Mouse (Mus musculus) megakaryocyte, embryonic 14.5 days (primary cell): ENCODE results near the gene Alg3. TPM values are rescaled to one million over a fixed set of nuclear protein-coding genes. Genes with fewer than 3 reads are reported as not detected.

Source experiments
- H3K27me3 ChIP-seq: replicated peaks from 2 replicates; pipeline ENCODE3; 2012; ENCODE audit warnings: inconsistent platforms
- H3K36me3 ChIP-seq: replicated peaks from 2 replicates; pipeline ENCODE3; 2012; ENCODE audit warnings: low read length, inconsistent platforms, mixed read lengths
- H3K4me1 ChIP-seq: 2 replicates; pipeline ENCODE4 v1.6.1; 2012; ENCODE audit warnings: inconsistent platforms
- H3K4me3 ChIP-seq: replicated peaks from 2 replicates; pipeline ENCODE3; 2012; ENCODE audit warnings: moderate library complexity, mild to moderate bottlenecking, inconsistent platforms
- H3K9me3 ChIP-seq: 2 replicates; pipeline ENCODE4 v1.6.1; 2012; ENCODE audit warnings: inconsistent platforms
- FLI1 ChIP-seq: IDR thresholded peaks from 2 replicates; pipeline ENCODE4 v1.6.1; 2012; ENCODE audit warnings: low read length, inconsistent platforms, mixed read lengths
- GATA1 ChIP-seq: IDR thresholded peaks from 3 replicates; pipeline ENCODE4 v1.6.1; 2012; ENCODE audit warnings: mixed read lengths, low read length, inconsistent platforms, borderline replicate concordance
- polyA plus RNA-seq: library from polyadenylated mRNA; stranded (reverse); fragments of >175 nt; gene quantifications from 2 replicates; pipeline ENCODE4 v1.2.3, GENCODE M21; 2012; ENCODE audit warnings: low replicate concordance; ENCODE audit not compliant: insufficient read depth

Gene Alg3
- 15.2 and 24.9 TPM in 2 replicates for polyA plus RNA-seq

DNA sequence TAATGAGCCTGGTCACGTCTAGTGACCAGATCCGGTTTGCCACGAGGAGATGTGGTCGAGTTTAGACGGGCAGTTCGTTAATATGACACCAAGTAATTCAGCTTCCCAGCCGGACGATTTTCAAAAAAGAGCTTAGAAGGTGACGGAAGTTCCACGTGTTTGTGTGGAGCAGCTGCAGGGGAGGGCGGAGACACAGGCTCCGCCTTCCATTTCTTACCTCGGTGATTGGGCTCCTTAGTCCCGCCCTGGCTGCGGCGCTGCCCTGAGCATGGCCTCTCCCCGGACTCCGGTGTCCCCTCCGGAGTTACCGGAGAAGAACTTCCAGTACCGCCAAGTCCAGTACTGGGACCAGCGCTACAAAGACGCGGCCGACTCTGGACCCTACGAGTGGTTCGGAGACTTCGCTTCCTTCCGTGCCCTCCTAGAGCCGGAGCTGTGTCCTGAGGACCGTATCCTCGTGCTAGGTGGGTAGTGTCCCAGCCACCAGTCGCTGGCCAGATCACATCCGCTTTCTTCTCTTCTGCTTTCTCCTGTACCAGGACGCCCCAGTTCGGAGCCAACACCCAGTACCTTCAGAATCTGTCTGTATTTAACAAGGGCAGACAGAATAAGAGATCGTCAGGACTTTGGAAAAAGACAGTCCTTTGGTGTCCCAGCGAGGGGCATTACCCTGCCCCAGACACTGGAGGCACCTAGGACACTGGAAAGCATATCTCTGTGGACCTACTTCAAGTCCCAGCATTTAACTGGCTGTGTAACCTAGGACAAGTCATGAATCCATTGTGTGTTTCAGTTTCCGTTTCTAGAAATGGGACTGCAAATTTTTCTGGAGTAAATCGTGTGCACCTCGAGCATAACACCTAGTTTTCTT is at the start of gene Alg3, which contains the start of the genes Eef1akmt4 and Gm49333:
Gene Alg3 (minus strand): TSS at position 379 of the 871 bp plus-strand sequence.
Gene Eef1akmt4 (plus strand): TSS at position 237 of the 871 bp plus-strand sequence.
Gene Gm49333 (plus strand): TSS at position 254 of the 871 bp plus-strand sequence.
- TF ChIP-seq FLI1 (no peak), GATA1 (no peak)
- no peaks in the 10 kb centered on the region for H3K27me3 ChIP-seq
- peaks cover 37% of the 10 kb centered on the region for H3K4me1 ChIP-seq
- peaks cover 32% of the 10 kb centered on the region for H3K36me3 ChIP-seq
- peak within 1 kb of the TSS; percentile 97 for H3K4me3 ChIP-seq
- no peaks in the 10 kb centered on the region for H3K9me3 ChIP-seq

DNA sequence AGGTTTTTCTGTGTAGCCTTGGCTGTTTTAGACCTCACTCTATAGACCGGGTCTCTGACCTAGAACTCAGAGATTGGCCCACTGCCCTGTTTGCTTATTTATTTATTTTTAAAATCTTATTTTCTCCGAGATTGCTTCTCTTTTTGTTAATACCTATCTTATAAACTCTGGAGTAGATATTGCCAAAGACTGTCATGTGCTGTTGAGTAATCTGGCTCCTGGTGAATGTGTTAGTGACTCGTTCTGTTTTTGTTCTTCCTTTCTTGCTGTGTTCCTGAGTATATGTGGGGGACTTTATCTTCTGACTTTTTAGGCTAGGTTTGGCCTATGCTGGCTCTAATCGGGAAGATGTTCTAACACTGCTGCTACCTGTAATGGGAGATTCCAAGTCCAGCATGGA is 46.1 kb upstream of the Alg3 start:
- Histone ChIP-seq H3K27me3 (no peaks in the 10 kb centered on the region), H3K36me3 (peaks cover 96% of the 10 kb centered on the region), H3K4me3 (no peak overlapping the region), H3K4me1 (peaks cover 7% of the 10 kb centered on the region), H3K9me3 (no peaks in the 10 kb centered on the region)
- no peak for TF ChIP-seq FLI1
- TF ChIP-seq GATA1 = no peak

DNA sequence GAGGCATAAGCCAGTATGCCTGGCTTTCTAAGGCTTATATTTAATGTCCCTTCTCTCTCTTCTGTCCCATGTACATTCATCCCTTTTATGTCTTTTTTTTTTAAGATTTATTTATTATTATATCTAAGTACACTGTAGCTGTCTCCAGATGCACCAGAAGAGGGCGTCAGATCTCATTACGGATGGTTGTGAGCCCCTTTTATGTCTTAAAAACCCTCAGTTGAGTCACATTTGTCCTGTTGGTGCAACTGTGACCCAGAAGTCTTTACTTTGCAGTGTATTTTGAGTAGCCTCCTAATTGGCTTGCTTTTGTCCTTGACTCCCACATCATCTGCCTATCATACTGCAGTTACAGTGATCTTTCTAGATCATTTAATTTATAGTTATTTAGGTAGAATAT is 41.8 kb upstream of the Alg3 start:
- Histone ChIP-seq H3K27me3 (peaks cover under 1% of the 10 kb centered on the region), H3K36me3 (peaks cover 54% of the 10 kb centered on the region), H3K4me1 (peaks cover 20% of the 10 kb centered on the region), H3K9me3 (no peaks in the 10 kb centered on the region), H3K4me3 (no peak overlapping the region)
- no peak for TF ChIP-seq FLI1
- TF ChIP-seq GATA1 = no peak

DNA sequence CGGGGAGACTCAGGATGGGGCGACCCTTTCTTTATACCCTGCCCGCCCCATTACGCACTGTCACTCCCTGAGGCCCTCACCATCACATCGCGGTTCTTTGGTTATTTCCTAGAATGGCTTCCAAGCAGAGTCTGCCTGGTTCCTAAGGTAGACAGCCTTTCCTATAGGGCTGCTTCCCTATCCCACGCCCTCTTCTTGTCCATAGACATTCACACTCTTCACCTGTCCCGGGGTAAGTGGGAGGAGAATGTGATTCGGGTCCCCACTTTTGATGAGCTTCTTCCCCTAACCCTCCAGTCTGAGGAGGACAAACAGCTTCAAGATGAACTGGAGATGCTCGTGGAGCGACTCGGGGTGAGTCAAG is 40.4 kb upstream of the Alg3 start:
- TF ChIP-seq GATA1 = no peak
- TF ChIP-seq FLI1 = no peak
- Histone ChIP-seq H3K9me3 (no peaks in the 10 kb centered on the region), H3K27me3 (peaks cover 10% of the 10 kb centered on the region), H3K4me3 (peak overlapping the region; percentile 97), H3K4me1 (peaks cover 20% of the 10 kb centered on the region), H3K36me3 (peaks cover 40% of the 10 kb centered on the region)

DNA sequence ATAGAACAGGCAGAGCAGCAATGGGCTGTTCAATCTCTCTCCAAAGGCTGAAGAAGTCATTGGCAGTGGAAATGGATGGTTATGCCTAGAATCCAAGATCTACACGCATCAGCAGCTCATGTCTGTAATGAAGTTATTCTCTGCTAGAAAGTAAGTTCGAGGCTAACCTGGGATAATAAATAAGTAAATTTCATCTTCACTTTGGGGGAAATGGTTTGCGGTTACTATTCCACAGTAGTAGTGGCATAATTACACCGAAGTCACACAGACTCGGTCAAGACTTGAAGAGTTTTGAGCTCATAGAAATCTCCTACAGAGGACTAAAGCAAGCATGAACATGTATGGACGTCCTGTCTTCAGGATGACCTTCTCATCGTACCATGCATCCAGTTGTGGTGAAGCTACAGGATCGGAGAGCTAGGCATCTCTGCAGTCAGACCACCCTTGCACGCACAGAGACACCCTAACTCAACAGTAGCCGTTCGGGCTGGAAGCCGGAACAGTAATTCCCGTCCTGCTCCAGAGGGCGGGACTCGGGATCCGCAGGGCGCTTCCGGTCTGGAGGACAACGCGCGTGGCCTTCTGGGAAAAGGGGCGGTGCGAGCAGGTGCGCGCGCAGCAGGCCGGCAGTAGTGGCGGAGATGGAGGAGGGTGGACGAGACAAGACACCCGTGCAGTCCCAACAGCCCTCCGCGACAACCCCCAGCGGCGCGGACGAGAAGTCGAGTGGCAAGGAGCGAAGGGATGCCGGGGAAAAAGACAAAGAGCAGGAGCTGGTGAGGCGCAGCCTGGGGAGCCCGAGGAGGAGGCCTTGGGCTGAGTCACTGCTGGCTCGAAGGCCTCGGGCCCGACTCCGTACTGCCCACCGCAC is 39.8 kb upstream of the Alg3 start, which contains the start of gene Psmd2:
Gene Psmd2 (plus strand): TSS at position 577 of the 871 bp plus-strand sequence.
- peaks cover 14% of the 10 kb centered on the region for H3K27me3 ChIP-seq
- 0 out of 2 replicates have a peak, but pooled peaks have one; percentile 56 for TF ChIP-seq FLI1
- TF ChIP-seq GATA1 = no peak
- H3K9me3 ChIP-seq = no peaks in the 10 kb centered on the region
- peak within 1 kb of the TSS; percentile 97 for H3K4me3 ChIP-seq
- peaks cover 34% of the 10 kb centered on the region for H3K36me3 ChIP-seq
- peaks cover 20% of the 10 kb centered on the region for H3K4me1 ChIP-seq

DNA sequence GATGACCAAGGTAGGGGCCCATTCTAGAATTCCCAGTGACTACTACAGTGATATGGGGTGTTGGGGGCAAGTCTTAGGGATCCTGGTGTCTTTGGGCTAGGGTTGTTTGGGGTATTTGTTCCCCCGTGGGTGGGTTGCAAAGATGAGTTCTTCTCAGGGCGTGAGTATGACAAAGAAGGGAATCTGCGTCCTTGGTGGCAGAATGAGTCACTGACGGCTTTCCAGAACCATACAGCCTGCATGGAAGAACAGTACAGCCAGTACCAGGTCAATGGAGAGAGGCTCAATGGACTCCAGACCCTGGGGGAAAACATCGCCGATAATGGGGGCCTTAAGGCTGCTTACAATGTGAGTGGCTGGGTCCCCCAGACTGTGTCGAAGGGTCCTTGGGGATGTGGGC is 32.4 kb upstream of the Alg3 start:
- Histone ChIP-seq H3K9me3 (no peaks in the 10 kb centered on the region), H3K4me3 (no peak overlapping the region), H3K4me1 (peaks cover 4% of the 10 kb centered on the region), H3K27me3 (peaks cover 55% of the 10 kb centered on the region), H3K36me3 (no peaks in the 10 kb centered on the region)
- no peak for TF ChIP-seq FLI1
- no peak for TF ChIP-seq GATA1

DNA sequence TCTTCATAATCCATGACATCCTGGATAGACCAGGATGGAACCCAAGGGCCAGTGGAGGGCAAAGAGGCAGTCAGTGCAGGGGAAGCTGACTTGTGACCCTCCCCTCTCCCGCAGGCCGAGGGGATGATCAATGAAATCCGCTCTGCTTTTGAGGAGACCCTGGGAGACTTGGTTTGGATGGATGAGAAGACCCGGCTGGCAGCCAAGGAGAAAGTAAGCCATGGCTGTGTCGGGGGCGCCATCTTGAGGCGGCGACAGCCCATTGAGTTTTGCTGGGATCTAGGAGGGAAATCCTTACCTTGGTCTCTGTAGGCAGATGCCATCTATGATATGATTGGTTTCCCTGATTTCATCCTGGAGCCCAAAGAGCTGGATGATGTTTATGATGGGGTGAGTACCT is 30.6 kb upstream of the Alg3 start:
- Histone ChIP-seq H3K27me3 (peaks cover 65% of the 10 kb centered on the region), H3K36me3 (no peaks in the 10 kb centered on the region), H3K4me3 (peak overlapping the region; percentile 85), H3K9me3 (no peaks in the 10 kb centered on the region), H3K4me1 (peaks cover 4% of the 10 kb centered on the region)
- TF ChIP-seq GATA1 (no peak), FLI1 (no peak)

DNA sequence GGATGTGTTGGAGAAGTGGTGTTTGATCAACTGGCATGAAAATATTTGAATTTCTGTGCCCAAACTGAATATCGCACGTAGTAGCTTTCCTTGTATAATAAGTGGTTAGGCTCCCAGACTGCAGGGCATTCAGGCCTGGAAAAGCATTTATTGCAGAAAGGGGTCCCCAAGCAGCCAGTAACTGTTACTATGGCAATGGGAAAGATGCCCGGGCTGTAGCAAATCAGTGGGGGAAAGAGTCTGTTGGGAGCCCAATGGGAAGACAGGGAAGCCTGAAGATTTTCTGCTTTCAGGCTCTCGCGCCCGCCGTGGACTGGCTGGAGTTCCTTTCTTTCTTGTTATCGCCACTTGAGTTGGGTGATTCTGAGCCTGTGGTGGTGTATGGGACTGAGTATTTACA is 26.8 kb upstream of the Alg3 start:
- H3K9me3 ChIP-seq = 0 out of 2 replicates have a peak, but pooled peaks cover 6% of the 10 kb centered on the region
- H3K4me1 ChIP-seq = peaks cover 10% of the 10 kb centered on the region
- no peak for TF ChIP-seq GATA1
- no peak for TF ChIP-seq FLI1
- no peaks in the 10 kb centered on the region for H3K36me3 ChIP-seq
- H3K4me3 ChIP-seq = no peak overlapping the region
- H3K27me3 ChIP-seq = peaks cover 65% of the 10 kb centered on the region

DNA sequence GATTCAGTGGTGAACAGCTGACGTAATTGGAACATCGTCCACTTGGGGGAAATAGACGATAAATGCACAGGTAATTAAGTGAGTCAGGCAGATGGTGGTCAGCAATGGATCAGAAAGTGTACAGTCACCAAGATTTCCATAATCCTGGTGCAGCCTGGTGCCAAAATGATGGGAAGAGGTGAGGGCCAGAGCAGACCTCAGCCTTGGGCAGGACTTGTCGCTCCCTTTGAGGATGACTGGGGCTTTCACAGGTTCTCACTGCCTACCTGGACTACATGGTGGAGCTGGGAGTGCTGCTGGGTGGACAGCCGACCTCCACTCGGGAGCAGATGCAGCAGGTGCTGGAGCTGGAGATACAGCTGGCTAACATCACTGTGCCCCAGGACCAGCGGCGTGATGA is 25.9 kb upstream of the Alg3 start:
- Histone ChIP-seq H3K27me3 (peaks cover 71% of the 10 kb centered on the region), H3K9me3 (0 out of 2 replicates have a peak, but pooled peaks cover 6% of the 10 kb centered on the region), H3K4me3 (no peak overlapping the region), H3K36me3 (no peaks in the 10 kb centered on the region), H3K4me1 (peaks cover 10% of the 10 kb centered on the region)
- no peak for TF ChIP-seq FLI1
- no peak for TF ChIP-seq GATA1
